Mouse (Mus musculus): ENCODE results near the gene Emilin3. TPM values are rescaled to one million over a fixed set of nuclear protein-coding genes. Genes with fewer than 3 reads are reported as not detected.

Gene Emilin3
- not detected for polyA plus RNA-seq (2017; shearing (Covaris generic))

DNA sequence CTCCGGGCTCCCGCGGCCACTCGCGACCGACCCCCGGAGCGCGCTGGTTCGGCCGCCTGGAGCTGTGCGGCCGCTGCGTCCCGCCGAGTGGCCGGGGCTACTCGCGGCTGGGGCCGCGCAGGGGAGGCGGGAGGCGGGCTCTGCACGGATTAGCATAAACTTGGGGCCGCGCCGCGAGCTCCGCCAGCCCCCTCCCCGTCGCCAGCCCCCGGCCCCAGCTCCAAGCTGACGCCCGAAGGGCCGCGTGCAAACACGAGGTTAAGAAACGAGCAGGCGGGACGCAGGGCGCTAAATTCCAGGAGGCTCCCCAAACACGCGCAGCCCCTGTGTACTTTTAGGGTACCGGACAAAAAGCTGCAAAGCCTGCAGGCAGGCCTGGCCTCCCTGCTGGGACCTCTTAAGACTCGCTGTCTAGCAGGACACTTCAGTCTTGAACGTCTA, at the start of gene Emilin3:
Emilin3 (minus strand) TSS at position 98 of the 441 bp plus-strand sequence.

DNA sequence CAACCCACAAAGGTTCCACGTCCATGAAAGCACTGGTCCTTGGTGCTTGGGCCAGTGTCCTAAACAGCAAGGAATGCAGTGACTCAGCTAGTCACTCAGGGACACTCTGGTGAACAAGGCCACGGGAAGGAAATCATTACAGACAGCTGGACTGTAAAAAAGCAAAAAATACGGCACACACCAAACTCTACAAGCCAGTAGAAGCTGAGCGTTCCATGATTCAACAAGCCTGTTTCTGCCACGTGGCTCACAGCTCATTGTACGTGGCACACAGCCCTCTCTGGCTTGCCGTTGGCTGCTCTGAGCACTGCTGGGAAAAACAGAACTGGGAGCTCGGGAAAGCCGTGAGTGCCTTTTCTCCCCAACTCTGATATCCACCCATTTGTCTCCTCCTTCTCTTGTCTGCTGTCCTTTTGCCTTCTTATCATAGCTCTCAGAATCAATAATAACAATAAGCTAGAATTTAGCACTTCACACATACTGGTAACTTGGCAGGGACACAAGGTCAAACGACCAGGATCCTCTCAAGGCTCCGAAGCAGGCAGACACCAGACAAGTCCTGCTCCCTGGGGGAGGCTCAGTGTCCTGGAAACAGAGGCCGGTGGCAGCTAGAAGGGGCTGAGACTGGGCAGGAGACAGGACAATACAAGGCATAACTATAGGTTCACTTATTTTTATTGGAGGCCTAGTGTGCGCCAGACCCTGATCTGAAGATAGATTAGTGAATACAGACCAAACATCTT, 31.5 kb downstream of the Emilin3 start, which contains the start of gene Lpin3:
Lpin3 (plus strand) TSS at position 218 of the 743 bp plus-strand sequence.

DNA sequence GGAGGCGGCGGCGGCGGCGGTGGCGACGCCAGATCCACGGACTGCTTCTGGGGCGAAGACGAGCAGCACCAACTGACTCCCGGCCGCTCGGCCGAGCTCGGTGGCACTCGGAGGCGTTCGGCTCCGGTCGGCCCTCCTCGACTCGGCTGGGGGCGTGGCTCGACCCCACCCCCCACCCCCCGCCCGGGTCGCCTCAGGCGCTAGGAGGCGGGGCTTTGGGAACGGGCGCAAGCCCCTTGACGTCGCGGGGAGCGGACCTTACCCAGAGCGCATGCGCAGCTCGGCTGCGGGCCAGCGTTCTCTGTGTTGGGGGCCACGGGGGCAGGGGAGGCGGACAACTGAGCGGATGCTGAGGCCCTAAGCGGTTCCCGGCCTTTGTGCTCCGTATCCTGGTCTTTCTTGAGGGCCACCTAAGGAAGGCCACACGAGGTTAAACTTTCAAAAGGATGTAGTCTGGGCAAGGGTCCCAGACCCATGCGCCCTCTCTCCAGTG, 39.2 kb downstream of the Emilin3 start, which contains the start of gene Zhx3:
Zhx3 (minus strand) TSS at position 109 of the 493 bp plus-strand sequence.

Other genes with a start within 250 kb of the Emilin3 start
- gene Plcg1, start 181.0 kb downstream of the Emilin3 start, polyA plus RNA-seq (2017; shearing (Covaris generic)), result 173 TPM
- 11.8 TPM for gene Zhx3, start 39.3 kb downstream of the Emilin3 start, polyA plus RNA-seq (2017; shearing (Covaris generic))
- 1.8 TPM for gene Lpin3, start 31.7 kb downstream of the Emilin3 start, polyA plus RNA-seq (2017; shearing (Covaris generic))
- gene Chd6, start 196.7 kb upstream of the Emilin3 start, polyA plus RNA-seq (2017; shearing (Covaris generic)), result 69.7 TPM

Data from effector memory CD4-positive, alpha-beta T cell, adult 5 months (primary cell).